Mouse (Mus musculus): ENCODE data around the gene Pard3.

Pard3 gene

DNA sequence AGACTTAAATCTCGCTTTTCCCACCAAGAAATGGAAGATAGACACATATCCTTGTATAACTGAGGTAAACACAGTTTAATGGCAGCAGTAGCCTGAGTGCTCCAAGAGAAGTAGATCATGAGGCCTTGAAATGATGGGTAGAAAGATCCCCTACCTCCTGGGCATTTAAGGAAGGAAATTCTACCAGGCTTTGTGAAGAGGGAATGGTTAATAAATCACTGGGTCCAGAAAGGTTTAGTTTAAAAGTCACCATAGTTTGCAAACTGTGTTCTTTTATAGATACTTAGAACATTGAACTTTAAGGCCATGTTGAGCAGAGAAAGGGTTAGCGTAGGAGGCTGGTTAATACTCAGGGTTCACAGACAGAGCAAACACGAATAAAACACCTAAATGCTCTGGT is 187.8 kb downstream of the Pard3 start:
- no peak for DNase-seq

DNA sequence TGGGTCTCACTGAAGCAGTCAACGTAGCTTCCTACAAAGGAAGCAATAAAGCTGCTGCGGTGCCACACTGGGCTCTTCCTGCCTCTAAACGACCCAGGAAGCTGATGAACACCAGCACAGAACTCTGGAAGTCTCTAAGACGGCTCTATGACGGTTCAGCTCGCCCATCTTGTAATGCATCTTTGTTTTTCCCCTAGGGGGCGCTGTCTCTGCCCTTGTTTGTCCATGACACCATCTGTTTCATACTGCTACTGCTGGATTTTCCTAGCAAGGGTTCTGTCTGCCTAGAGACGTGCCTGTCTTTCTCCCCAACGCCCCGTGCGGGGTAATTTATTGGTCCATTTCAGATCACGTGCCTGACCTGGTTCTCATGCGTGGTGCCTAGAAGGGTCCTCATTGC is 188.3 kb downstream of the Pard3 start:
- DNase-seq, result no peak

GRCm38 (mm10) chr8:127254625-127255024 is 190.9 kb downstream of the Pard3 start:
- DNase-seq, result no peak

GRCm38 (mm10) chr8:127257086-127257485 is 193.4 kb downstream of the Pard3 start:
- DNase-seq, result no peak

- no peak for DNase-seq
Observed at GRCm38 (mm10) chr8:127261051-127261450, 197.4 kb downstream of the Pard3 start.

- no peak for DNase-seq
Observed at GRCm38 (mm10) chr8:127262026-127262425, 198.3 kb downstream of the Pard3 start.

DNA sequence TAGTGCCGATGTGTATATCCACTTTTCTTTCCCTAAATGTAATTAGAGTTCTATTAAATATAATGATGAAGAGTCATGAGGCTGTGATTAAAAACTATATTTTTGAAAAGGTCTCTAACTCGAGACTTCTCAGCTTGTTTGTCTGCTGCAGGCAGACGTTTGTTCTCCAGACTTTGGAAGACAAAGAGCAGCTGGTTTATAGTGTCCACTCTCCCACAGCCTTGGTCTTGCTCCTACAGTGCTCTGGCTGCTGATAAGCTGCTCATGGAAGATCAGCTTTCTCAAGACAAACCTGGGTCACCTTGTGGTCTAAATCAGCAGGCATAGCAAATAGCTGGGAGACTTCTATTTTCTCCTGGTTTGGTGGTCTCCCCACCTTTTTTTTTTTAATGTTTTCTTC is 198.7 kb downstream of the Pard3 start:
- DNase-seq, result no peak

GRCm38 (mm10) chr8:127262926-127263325 is 199.2 kb downstream of the Pard3 start:
- DNase-seq, result no peak

DNA sequence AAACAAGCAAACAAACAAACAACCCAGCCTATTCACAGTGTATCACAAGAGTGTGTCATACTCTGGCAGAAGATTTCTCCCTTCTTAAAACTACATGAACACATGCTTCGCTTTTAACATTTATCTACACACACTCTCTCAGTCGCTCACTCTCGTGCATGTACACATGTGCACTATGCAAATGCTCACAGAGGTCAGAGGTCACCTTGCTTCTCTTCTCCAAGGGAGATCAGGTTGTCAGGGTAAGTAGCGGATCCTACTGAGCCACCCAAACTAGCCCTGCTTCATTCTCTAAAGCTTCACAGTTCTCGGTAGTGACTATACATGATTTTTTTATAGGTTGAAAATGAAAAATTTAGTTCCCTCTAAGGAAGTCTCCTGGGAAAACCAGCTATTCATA is 199.8 kb downstream of the Pard3 start:
- no peak for DNase-seq

DNA sequence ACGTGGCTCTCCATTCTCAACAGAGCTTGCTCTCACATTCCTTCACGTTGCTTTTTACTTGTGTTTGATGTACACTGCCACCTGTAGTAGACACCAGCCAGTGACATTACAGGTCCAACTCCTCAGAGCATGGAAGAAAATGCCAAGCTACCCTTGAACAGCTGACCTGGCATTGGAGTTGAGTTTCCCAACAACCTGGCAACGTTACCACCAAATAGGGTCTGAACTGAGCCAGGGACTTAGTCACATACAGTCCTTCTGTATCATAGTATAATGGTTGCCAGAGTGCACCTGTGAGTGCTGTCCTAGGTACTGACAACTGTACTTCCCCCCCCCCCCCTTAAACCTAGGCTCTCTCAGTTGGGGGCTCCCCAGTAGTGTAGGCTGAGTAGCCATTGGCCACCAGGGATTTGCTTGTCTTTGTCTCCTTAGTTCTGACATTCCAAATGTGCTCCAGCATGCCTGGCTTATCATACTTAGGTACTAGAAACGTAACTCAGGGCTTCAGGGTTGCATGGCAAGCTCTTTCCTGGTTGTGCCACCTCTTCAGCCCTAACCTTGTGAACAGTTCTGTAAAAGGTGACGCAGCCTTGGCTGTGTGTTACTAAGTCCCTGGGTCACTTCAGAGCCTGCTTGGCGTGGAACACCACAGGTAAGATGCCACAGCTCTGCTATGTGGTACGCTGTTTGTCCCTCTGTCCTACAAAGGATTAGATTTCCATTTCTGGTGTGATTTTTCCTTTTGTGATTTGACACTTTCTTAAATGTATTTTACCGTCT is 201.2 kb downstream of the Pard3 start:
- DNase-seq, result no peak

DNA sequence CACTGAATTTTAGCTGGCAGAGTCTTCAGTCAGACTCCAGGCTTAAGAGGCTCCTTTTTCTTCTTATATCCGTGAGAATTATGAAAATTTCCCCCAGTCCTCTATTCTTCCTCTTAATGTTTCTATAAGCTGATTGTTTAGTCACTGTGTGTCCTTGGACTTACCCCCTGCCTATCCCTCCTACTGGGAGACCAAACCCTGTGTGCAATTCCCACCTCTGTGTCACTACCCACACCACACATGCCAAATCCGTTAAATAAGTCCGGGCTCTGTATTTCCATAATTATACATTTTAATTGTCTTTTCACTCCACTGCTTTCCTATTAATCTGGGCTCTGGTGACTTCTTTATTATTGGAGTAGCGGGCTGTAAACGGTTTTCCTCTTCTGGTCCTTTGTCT is 203.1 kb downstream of the Pard3 start:
- DNase-seq, result no peak

GRCm38 (mm10) chr8:127268239-127269024 is 204.7 kb downstream of the Pard3 start:
- no peak for DNase-seq

DNA sequence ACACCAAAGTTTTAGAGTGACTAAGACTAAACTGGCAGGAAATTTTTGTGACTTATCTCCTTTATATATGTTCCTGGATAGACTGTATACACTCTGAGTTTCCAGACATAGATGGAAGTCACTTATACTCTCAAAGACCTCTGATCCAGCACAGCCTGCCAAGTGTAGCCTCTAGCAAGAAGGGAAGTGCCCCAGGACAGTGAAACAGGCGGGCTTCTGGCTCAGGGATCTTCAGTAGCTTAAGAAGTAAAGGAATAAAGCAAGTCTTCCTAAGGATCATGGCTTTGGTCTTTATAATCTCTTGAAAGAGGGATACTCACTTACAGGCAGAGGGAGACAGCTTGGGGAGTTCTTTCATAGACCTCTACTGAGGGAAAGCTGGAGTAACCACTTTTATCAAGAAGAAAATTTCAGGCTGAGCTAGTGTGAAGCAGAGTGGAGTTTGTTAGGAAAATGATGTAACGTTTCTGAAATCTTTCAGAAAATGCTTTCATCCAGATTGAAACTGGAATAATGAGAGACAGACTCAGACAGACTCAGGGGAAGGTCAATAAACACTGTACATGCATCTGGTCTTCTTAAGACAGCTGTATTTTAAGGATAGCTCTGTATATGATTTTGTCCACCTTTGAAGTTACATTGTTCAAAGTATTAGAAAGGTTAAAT is 205.5 kb downstream of the Pard3 start:
- no peak for DNase-seq

DNA sequence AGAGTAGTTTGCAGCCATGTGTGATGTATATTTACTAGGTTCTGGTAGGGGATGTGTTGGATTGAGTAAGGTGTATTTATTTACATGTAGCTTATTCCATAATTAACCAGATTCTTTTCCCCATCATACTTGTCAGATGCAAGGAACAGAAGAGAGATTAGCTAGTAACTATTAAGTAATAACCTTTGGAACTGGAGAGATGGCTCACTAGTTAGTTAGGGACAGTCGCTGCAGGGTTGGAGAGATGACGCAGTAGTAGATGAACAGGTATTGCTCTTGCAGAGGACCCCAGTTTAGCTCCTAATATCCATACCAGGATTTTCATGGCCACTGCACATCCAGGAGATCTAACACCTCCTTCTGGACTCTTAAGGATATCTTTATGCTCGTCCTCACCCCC is 207.5 kb downstream of the Pard3 start:
- DNase-seq, result no peak

DNA sequence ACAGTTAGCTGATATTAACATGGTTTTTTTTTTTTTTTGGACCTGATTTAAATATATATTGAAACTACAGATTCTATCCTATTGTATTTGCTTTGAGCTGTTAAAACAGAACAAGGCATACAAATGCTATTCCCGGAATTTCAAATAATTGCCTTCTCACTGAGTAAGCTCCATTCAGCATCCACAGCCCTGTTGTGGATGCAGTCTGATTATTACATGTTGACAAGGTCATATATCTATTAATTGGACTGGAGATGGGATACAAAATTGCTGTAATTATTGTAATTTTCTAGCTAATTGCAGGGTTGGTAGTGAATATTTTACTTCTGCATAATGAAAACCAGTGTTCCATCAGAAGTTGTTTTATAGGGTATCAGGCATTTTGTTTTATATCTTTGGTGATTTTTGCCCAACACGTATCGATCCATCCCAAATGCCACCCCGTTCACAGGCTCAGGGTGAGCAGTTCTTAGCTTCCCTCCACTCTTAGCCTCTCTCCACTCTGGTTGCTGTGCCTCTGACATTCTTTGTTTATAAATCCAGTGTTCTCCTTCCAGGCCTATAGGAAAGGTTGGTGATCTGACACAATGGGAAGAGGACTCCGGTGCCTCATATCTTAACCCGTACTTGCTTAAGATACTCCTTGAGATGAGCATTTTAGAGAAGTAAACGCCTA is 216.7 kb downstream of the Pard3 start:
- no peak for DNase-seq

GRCm38 (mm10) chr8:127281035-127281434 is 217.3 kb downstream of the Pard3 start:
- no peak for DNase-seq

GRCm38 (mm10) chr8:127284462-127285216 is 220.9 kb downstream of the Pard3 start:
- no peak for DNase-seq

DNA sequence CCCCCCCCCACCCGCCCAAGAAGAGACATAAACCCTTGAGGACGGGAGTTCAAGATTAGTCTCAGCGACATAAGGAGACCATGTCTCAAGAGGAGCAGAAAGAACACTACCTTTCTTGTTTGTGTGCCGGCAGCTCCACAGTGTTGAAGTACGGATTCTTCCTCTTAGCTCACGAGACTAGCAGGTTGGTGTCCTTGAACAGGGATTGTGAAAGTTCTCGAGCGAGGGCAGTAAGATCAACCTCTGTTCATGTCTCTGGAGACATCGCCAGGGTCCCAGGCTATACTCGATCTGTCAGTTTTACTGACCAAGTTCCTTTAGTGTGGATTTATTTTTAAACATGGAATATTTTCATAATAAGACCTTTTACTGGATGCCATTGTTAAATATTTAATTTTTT is 224.1 kb downstream of the Pard3 start:
- no peak for DNase-seq

GRCm38 (mm10) chr8:127292307-127292706 is 228.6 kb downstream of the Pard3 start:
- DNase-seq, result no peak

DNA sequence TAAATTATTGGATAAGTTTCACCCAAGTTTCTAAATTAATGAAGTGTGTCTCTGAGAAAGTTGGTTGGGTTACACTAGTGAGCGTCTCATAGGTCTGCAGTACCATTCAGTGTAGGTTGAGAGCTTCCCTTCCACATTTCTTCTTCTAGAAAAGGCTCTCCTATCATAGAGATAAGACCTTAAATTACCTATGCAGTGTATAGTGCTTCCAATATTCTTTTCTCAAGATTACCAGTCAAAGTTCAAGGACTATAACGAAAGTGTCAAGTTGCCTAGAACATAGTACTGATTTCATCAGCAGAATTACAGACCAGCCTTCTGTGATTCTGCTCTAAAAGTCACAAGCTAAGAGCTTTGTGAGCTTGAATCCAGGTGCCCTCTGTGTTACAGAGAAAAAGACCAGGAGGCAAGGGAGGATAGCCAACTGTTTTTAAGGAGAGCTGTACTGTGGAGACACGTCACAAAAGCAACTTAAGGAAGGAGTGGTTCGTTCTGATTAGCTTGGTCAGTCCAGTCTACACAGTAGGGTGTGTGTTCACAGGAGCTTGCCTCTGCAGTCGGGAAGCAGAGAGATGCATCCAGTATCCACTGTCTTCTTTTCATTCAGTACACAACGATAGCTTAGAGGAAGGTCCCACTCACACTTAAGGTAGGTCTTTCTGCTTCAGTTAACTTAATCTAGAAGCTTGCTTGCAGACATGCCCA is 229.5 kb downstream of the Pard3 start:
- DNase-seq, result no peak

- DNase-seq, result no peak
Observed at GRCm38 (mm10) chr8:127294061-127294460, 230.4 kb downstream of the Pard3 start.

GRCm38 (mm10) chr8:127295848-127296247 is 232.2 kb downstream of the Pard3 start:
- peak; percentile 78 for DNase-seq

All from cerebellum, adult 11 months (tissue).